Mouse (Mus musculus): ENCODE measurements around the gene Jarid2.

Gene Jarid2

GRCm38 (mm10) chr13:44960542-44961291, 231.4 kb downstream of the Jarid2 start:
- ATAC-seq (ENCODE audit: low TSS enrichment) = peak; percentile 69
